Mouse (Mus musculus): ENCODE measurements around the gene Apol6.

DNA sequence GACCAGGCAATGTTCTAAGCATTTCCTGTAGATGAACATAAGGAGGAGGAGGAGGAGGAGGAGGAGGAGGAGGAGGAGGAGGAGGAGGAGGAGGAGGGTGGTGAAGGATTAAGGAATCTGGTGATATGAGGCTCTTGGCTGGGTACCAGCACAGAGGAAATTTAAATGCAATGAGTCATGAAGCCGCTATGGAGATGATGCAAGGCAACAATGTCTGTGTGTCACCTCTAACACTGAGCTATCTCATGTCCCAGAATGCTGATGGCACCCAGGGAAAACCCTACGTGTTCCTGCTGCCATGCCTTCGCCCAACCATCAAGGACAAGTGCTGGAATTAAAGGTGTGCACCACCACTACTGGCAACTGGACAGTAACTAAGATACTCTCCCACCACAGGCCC is 24.5 kb downstream of the Apol6 start:
- TF ChIP-seq MAFK (IDR thresholded peaks at IDR 0.05; ENCODE audit: insufficient replicate concordance, low read length) = no peak
- TF ChIP-seq POLR2A (IDR thresholded peaks at IDR 0.05; ENCODE audit: low read depth, low read length) = no peak
- TF ChIP-seq USF2 (conservative IDR thresholded peaks at IDR 0.05; ENCODE audit: low read depth, low read length) = no peak
- TF ChIP-seq JUND (conservative IDR thresholded peaks at IDR 0.05; ENCODE audit: low read depth, low read length) = no peak
- no peak for TF ChIP-seq HCFC1 (IDR thresholded peaks at IDR 0.05; ENCODE audit: low read depth, low read length)
- no peak for TF ChIP-seq ZKSCAN1 (IDR thresholded peaks at IDR 0.05; ENCODE audit: borderline replicate concordance, low read depth, low read length)
- TF ChIP-seq KAT2A (IDR thresholded peaks at IDR 0.05; ENCODE audit: insufficient replicate concordance, low read length) = no peak
- no peak for TF ChIP-seq ELF1 (IDR thresholded peaks at IDR 0.05; ENCODE audit: low read depth, low read length)
- no peak for TF ChIP-seq CTCF (conservative IDR thresholded peaks at IDR 0.05 in 1 of 2, IDR thresholded peaks at IDR 0.05 in 1 of 2; ENCODE audit: low read depth in 2 of 2, low read length in 2 of 2)
- TF ChIP-seq E2F4 (IDR thresholded peaks at IDR 0.05; ENCODE audit: insufficient replicate concordance, low read depth, low read length) = no peak
- TF ChIP-seq RAD21 (IDR thresholded peaks at IDR 0.05; ENCODE audit: low read depth, low read length) = no peak
- TF ChIP-seq EP300 (IDR thresholded peaks at IDR 0.05; ENCODE audit: low read length) = no peak
- TF ChIP-seq CHD2 (IDR thresholded peaks at IDR 0.05; ENCODE audit: low read length) = no peak
- TF ChIP-seq TCF12 (IDR thresholded peaks at IDR 0.05; ENCODE audit: low read depth, low read length) = no peak

All from CH12.LX (cell line).